Mouse (Mus musculus) bone marrow macrophage, adult 2 months (primary cell): ENCODE results near the gene Arl4a.

Source experiments
- CTCF ChIP-seq: IDR thresholded peaks from 2 replicates; pipeline ENCODE4 v1.5.1; 2012; ENCODE audit warnings: low read depth, mild to moderate bottlenecking, low read length, moderate library complexity
- POLR2A ChIP-seq: IDR thresholded peaks from 2 replicates; pipeline ENCODE4 v1.6.1; 2012; ENCODE audit warnings: mild to moderate bottlenecking, low read depth, low read length, borderline replicate concordance

DNA sequence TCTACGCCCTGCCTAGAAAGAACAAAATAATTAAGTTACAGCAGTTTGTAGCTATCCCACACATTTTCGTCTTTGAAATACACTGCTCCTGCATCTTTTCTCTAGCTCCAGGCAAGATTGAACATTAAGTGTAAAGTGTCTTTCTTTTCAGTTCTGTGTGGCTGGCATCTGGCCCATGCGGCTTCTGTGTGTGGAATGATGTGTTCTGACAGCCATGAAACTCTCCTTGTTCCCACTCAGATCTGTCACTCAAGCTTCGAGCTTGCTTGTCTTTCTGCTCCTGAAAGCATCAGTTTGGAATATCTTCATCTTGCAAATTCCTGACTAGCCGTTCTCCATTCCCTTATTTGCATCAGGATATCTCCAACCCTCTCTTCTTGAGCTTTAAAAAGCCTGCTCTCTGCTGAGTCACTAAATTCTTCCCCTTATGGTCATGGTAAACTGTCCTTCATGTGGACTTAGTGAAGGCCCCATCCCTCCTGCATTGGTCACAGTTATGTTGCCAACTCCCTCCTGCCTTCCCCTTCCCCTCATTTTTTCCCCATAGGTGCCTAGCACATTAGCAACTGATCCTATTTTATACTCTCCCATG lies 48.0 kb upstream of the Arl4a start:
- TF ChIP-seq POLR2A (no peak), CTCF (no peak)
